Mouse (Mus musculus) C2C12 (cell line): ENCODE measurements around the gene Fam189a2. TPM values are rescaled to one million over a fixed set of nuclear protein-coding genes. Genes with fewer than 3 reads are reported as not detected.

Experiments
- H3K27me3 ChIP-seq: one replicate; pipeline ENCODE4 v1.6.1; 2011; ENCODE audit not compliant: control insufficient read depth, insufficient read depth, insufficient read length
- H3K36me3 ChIP-seq: one replicate; pipeline ENCODE4 v1.6.1; 2011; ENCODE audit not compliant: control insufficient read depth, insufficient read depth
- H3K4me3 ChIP-seq: one replicate; pipeline ENCODE4 v1.5.1; 2011; ENCODE audit warnings: mild to moderate bottlenecking, control low read depth; ENCODE audit not compliant: poor library complexity, insufficient read depth, severe bottlenecking
- H3K79me2 ChIP-seq: one replicate; pipeline ENCODE4 v1.6.1; 2011; ENCODE audit not compliant: control insufficient read depth, insufficient read depth
- H3K79me3 ChIP-seq: one replicate; pipeline ENCODE4 v1.6.1; 2011; ENCODE audit warnings: low read depth, control low read depth
- H3ac ChIP-seq: one replicate; pipeline ENCODE3; 2011; ENCODE audit warnings: low read depth; ENCODE audit not compliant: control insufficient read depth, insufficient read length
- CEBPB ChIP-seq: IDR thresholded peaks from one replicate; pipeline ENCODE4 v1.6.1; 2011; ENCODE audit warnings: low read depth, mild to moderate bottlenecking, control low read depth, moderate library complexity
- CTCF ChIP-seq: IDR thresholded peaks from one replicate; pipeline ENCODE4 v1.5.1; 2011; ENCODE audit not compliant: control insufficient read depth, insufficient read depth, insufficient read length
- FOSL1 ChIP-seq: IDR thresholded peaks from one replicate; pipeline ENCODE4 v1.8.0; 2011; ENCODE audit warnings: mild to moderate bottlenecking, low read length; ENCODE audit not compliant: poor library complexity, insufficient read depth, severe bottlenecking
- MAX ChIP-seq: IDR thresholded peaks from one replicate; pipeline ENCODE4 v1.6.1; 2011; ENCODE audit warnings: mild to moderate bottlenecking, control low read depth
- MYOD1 ChIP-seq: IDR thresholded peaks from one replicate; pipeline ENCODE4 v1.6.1; 2011; ENCODE audit warnings: low read depth; ENCODE audit not compliant: control insufficient read depth, insufficient read length
- MYOG ChIP-seq: IDR thresholded peaks from one replicate; pipeline ENCODE4 v1.6.1; 2011; ENCODE audit not compliant: control insufficient read depth, insufficient read length; ENCODE audit errors: extremely low read depth
- USF1 ChIP-seq: IDR thresholded peaks from one replicate; pipeline ENCODE4 v1.6.1; 2011; ENCODE audit warnings: low read depth, mild to moderate bottlenecking, control low read depth, moderate library complexity
- polyA plus RNA-seq: library from polyadenylated mRNA; unstranded; fragments of >200 nt; fragmentation: generic; extraction: Trizol; gene quantifications from one replicate; pipeline ENCODE4 v1.2.1, GENCODE M21; 2012; ENCODE audit warnings: missing spikeins

Gene Fam189a2
- polyA plus RNA-seq, 1 experiment: 0.42 TPM

DNA sequence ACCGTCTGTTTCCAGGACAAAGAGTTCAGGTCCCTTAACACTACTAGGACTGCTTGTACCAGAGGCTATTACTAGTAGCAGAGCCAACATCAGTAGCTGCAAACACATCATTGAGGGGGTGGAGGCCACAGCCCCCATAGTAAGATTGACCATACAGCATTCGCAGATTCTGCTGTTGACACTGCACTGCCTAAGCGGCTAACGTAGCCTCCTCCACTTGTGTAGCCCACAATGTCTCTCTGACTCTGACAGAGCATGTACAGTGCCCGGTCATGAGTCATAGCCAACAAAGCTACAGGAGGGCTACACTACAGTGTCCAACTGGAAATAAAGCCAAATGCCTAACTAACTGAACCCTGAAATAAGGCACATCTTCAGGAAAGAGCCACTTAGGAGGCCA lies 105.3 kb downstream of the Fam189a2 start:
- Histone ChIP-seq H3K4me3 (no peak overlapping the region), H3K36me3 (no peaks in the 10 kb centered on the region), H3K79me3 (no peaks in the 10 kb centered on the region), H3K79me2 (no peaks in the 10 kb centered on the region), H3K27me3 (no peaks in the 10 kb centered on the region), H3ac (no peak overlapping the region)
- no peak for TF ChIP-seq CTCF
- no peak for TF ChIP-seq CEBPB
- TF ChIP-seq MAX: no peak
- TF ChIP-seq MYOD1: no peak
- no peak for TF ChIP-seq USF1
- TF ChIP-seq MYOG: no peak
- no peak for TF ChIP-seq FOSL1

GRCm38 (mm10) chr19:23924791-23925190 lies 106.0 kb downstream of the Fam189a2 start:
- H3K79me2 ChIP-seq: no peaks in the 10 kb centered on the region
- TF ChIP-seq MYOD1 (no peak), MAX (no peak), USF1 (no peak), CTCF (no peak), MYOG (no peak), CEBPB (no peak)
- no peaks in the 10 kb centered on the region for H3K27me3 ChIP-seq
- H3K4me3 ChIP-seq: no peak overlapping the region
- H3K36me3 ChIP-seq: no peaks in the 10 kb centered on the region
- no peak overlapping the region for H3ac ChIP-seq
- H3K79me3 ChIP-seq: no peaks in the 10 kb centered on the region

- Histone ChIP-seq H3K79me2 (no peaks in the 10 kb centered on the region), H3K27me3 (no peaks in the 10 kb centered on the region), H3ac (no peak overlapping the region), H3K79me3 (no peaks in the 10 kb centered on the region), H3K36me3 (no peaks in the 10 kb centered on the region), H3K4me3 (no peak overlapping the region)
- TF ChIP-seq CEBPB (no peak), MYOD1 (no peak), MAX (no peak), USF1 (no peak), FOSL1 (no peak), CTCF (no peak), MYOG (no peak)
Measured at GRCm38 (mm10) chr19:23924057-23924456, 106.8 kb downstream of the Fam189a2 start.

Other genes with a start within 250 kb of the Fam189a2 start
- gene Tjp2, start 194.0 kb upstream of the Fam189a2 start, polyA plus RNA-seq: 22.1 TPM
- 34.1 TPM for gene Fxn, start 249.6 kb upstream of the Fam189a2 start, polyA plus RNA-seq